Mouse (Mus musculus) Patski (cell line): ENCODE results near the gene Acin1. TPM values are rescaled to one million over a fixed set of nuclear protein-coding genes. Genes with fewer than 3 reads are reported as not detected.

Experiments used
- ATAC-seq: fragments of 100-300 bp; one replicate; pipeline ENCODE4 v1.8.0; 2021
- CTCF ChIA-PET: fragments of 350-600 bp; sonication (Branson Sonifier 250); formaldehyde crosslinking; loops from one replicate; lab custom pipeline; 2022; ENCODE audit warnings: inconsistent platforms; lab: Charles Lee
- POLR2A ChIA-PET: fragments of 350-600 bp; sonication (Branson Sonifier 250); formaldehyde crosslinking; loops from one replicate; lab custom pipeline; 2022; ENCODE audit warnings: antibody characterized with exemption, inconsistent platforms; lab: Charles Lee
- DNase-seq: peaks from one replicate; pipeline ENCODE4 v3.0.0-alpha.2; 2011; ENCODE audit warnings: low read depth, low spot score
- H3K27me3 ChIP-seq: fragments of 371-371 bp; one replicate; pipeline ENCODE4 v1.5.1; 2021
- CTCF ChIP-seq: fragments of 100-300 bp; IDR thresholded peaks from one replicate; pipeline ENCODE4 v1.5.1; 2021
- in situ Hi-C: fragments of 300-500 bp; cut with MboI; formaldehyde crosslinking; loops from 3 replicates; pipeline ENCODE4 v1.11.1; 2018; ENCODE audit warnings: low pct_unique_long_range_greater_than_20kb, mixed read lengths
- polyA plus RNA-seq: library from polyadenylated mRNA; unstranded; gene quantifications from one replicate; pipeline ENCODE4 v1.2.3, GENCODE M21; 2021

Gene Acin1
- polyA plus RNA-seq, 1 experiment from 2014 or later = 215 TPM

GRCm38 (mm10) chr14:54720041-54720440 is 33.3 kb upstream of the Acin1 start:
- in situ Hi-C loops = no loop called here
- DNase-seq (no peak), ATAC-seq (no peak)
- peaks cover 3% of the 10 kb centered on the region for H3K27me3 ChIP-seq
- TF ChIP-seq CTCF = no peak
- ChIA-PET CTCF (no interaction called here), POLR2A (no interaction called here)

- in situ Hi-C loops = loop anchor here (5.0 kb wide), 1 partner anchor 67 kb away; the partner anchor contains the start of gene Slc7a8
- ATAC-seq (no peak), DNase-seq (no peak)
- ChIA-PET CTCF (interaction anchor here (1.0 to 1.6 kb wide), 2 partner anchors 10 to 71 kb away, joined by 4 to 13 read pairs; no protein-coding TSS in a partner anchor), POLR2A (interaction anchor here (0.7 kb wide), 2 partner anchors 359 to 939 kb away, joined by 3 to 4 read pairs; no protein-coding TSS in a partner anchor)
- TF ChIP-seq CTCF = no peak
- no peaks in the 10 kb centered on the region for H3K27me3 ChIP-seq
Observed at GRCm38 (mm10) chr14:54715402-54715801, 28.7 kb upstream of the Acin1 start.

- CTCF ChIA-PET = interaction anchor here (0.7 to 1.6 kb wide), 13 partner anchors 8 to 283 kb away, joined by 3 to 13 read pairs (median 3); no protein-coding TSS in a partner anchor
- ATAC-seq (peak; percentile 40), DNase-seq (no peak)
- peaks cover 5% of the 10 kb centered on the region for H3K27me3 ChIP-seq
- POLR2A ChIA-PET = interaction anchor here (0.5 kb wide), 1 partner anchor 298 kb away, joined by 3 read pairs; no protein-coding TSS in a partner anchor
- TF ChIP-seq CTCF = no peak
- in situ Hi-C loops = loop anchor here (5.0 kb wide), 1 partner anchor 68 kb away; the partner anchor contains the start of gene Slc7a8
Observed at GRCm38 (mm10) chr14:54714617-54715081, 27.9 kb upstream of the Acin1 start.

- in situ Hi-C loops = no loop called here
- POLR2A ChIA-PET = no interaction called here
- TF ChIP-seq CTCF = no peak
- DNase-seq (peak; percentile 54), ATAC-seq (peak; percentile 76)
- CTCF ChIA-PET = interaction anchor here (0.7 to 1.6 kb wide), 13 partner anchors 8 to 284 kb away, joined by 3 to 13 read pairs (median 3); no protein-coding TSS in a partner anchor
- H3K27me3 ChIP-seq = peaks cover 5% of the 10 kb centered on the region
Observed at GRCm38 (mm10) chr14:54714121-54714520, 27.4 kb upstream of the Acin1 start.

- DNase-seq (no peak), ATAC-seq (no peak)
- ChIA-PET POLR2A (no interaction called here), CTCF (interaction anchor here (1.7 to 2.7 kb wide), 3 partner anchors 12 to 105 kb away, joined by 4 to 17 read pairs (median 6); no protein-coding TSS in a partner anchor)
- in situ Hi-C loops = no loop called here
- TF ChIP-seq CTCF = no peak
- H3K27me3 ChIP-seq = peaks cover 5% of the 10 kb centered on the region
Observed at GRCm38 (mm10) chr14:54712861-54713260, 26.1 kb upstream of the Acin1 start.

- peaks cover 5% of the 10 kb centered on the region for H3K27me3 ChIP-seq
- ChIA-PET POLR2A (no interaction called here), CTCF (interaction anchor here (1.7 to 2.7 kb wide), 3 partner anchors 11 to 106 kb away, joined by 4 to 17 read pairs (median 6); no protein-coding TSS in a partner anchor)
- DNase-seq = no peak
- no peak for ATAC-seq
- in situ Hi-C loops = no loop called here
- TF ChIP-seq CTCF = no peak
Observed at GRCm38 (mm10) chr14:54712074-54712473, 25.3 kb upstream of the Acin1 start, which contains the start of gene Cebpe. Cebpe (minus strand) TSS chr14:54712174.

GRCm38 (mm10) chr14:54709054-54709453 is 22.3 kb upstream of the Acin1 start:
- ChIA-PET CTCF (interaction anchor here (0.7 kb wide), 2 partner anchors 58 to 76 kb away, joined by 3 read pairs; no protein-coding TSS in a partner anchor), POLR2A (no interaction called here)
- TF ChIP-seq CTCF = no peak
- in situ Hi-C loops = no loop called here
- no peak for ATAC-seq
- peaks cover 5% of the 10 kb centered on the region for H3K27me3 ChIP-seq
- no peak for DNase-seq

- in situ Hi-C loops = no loop called here
- CTCF ChIA-PET = interaction anchor here (0.9 to 2.5 kb wide), 4 partner anchors 8 to 154 kb away, joined by 3 to 11 read pairs (median 4); no protein-coding TSS in a partner anchor
- DNase-seq = no peak
- POLR2A ChIA-PET = no interaction called here
- peaks cover 5% of the 10 kb centered on the region for H3K27me3 ChIP-seq
- ATAC-seq = no peak
- no peak for TF ChIP-seq CTCF
Observed at GRCm38 (mm10) chr14:54706589-54707320, 20.0 kb upstream of the Acin1 start.

GRCm38 (mm10) chr14:54705844-54706243 is 19.1 kb upstream of the Acin1 start:
- POLR2A ChIA-PET = no interaction called here
- H3K27me3 ChIP-seq = peaks cover 5% of the 10 kb centered on the region

GRCm38 (mm10) chr14:54703207-54703606 is 16.5 kb upstream of the Acin1 start:
- DNase-seq (no peak), ATAC-seq (no peak)
- TF ChIP-seq CTCF = no peak
- POLR2A ChIA-PET = no interaction called here
- no peaks in the 10 kb centered on the region for H3K27me3 ChIP-seq
- in situ Hi-C loops = loop anchor here (5.0 kb wide), 1 partner anchor 51 kb away; no protein-coding TSS in a partner anchor
- CTCF ChIA-PET = no interaction called here

More at GRCm38 (mm10) chr14:54705844-54706243, 19.1 kb upstream of the Acin1 start:
- no peak for DNase-seq
- in situ Hi-C loops = no loop called here
- CTCF ChIA-PET = interaction anchor here (0.9 to 2.5 kb wide), 4 partner anchors 9 to 155 kb away, joined by 3 to 11 read pairs (median 4); no protein-coding TSS in a partner anchor
- no peak for TF ChIP-seq CTCF
- no peak for ATAC-seq
